Mouse (Mus musculus) erythroid progenitor cell, adult 5-6 weeks (primary cell): ENCODE data around the gene Casr. TPM values are rescaled to one million over a fixed set of nuclear protein-coding genes. Genes with fewer than 3 reads are reported as not detected.

Experiments
- ATAC-seq: replicated peaks from 2 replicates; pipeline ENCODE4 v1.8.0; 2016; ENCODE audit warnings: moderate number of reproducible peaks, mild to moderate bottlenecking, moderate TSS enrichment, inconsistent platforms; ENCODE audit not compliant: poor library complexity, low FRiP score, severe bottlenecking
- total RNA-seq, 2 experiments: library from RNA; stranded (forward) in 1 of 2; stranded (reverse) in 1 of 2; fragments of 150-400 nt in 1 of 2; fragments of 186-747, 209-891 nt in 1 of 2; gene quantifications; 2 replicates each; pipeline versions ENCODE4 v1.2.3 to v1.2.4; 2015 to 2017; ENCODE audit warnings: low replicate concordance in 2 of 2

Gene Casr
- total RNA-seq, 2 experiments from 2014 or later: not detected

GRCm38 (mm10) chr16:36460426-36460825, 101.5 kb downstream of the Casr start:
- ATAC-seq: no peak

- ATAC-seq: no peak
These were observed 106.6 kb downstream of the Casr start, which contains the start of gene Stfa3 for GRCm38 (mm10) chr16:36455342-36455802. Stfa3 (minus strand) TSS chr16:36455392.

Other genes with a start within 250 kb of the Casr start
- gene BC117090, start 227.8 kb downstream of the Casr start, total RNA-seq (2015; ENCODE audit: low replicate concordance): not detected in 2 replicates
- not detected in 2 replicates for gene BC117090, start 227.8 kb downstream of the Casr start, total RNA-seq (2017; ENCODE audit: low replicate concordance)
- gene BC100530, start 194.4 kb downstream of the Casr start, total RNA-seq (2015; ENCODE audit: low replicate concordance): not detected in 2 replicates
- gene BC100530, start 194.4 kb downstream of the Casr start, total RNA-seq (2017; ENCODE audit: low replicate concordance): not detected in 2 replicates
- gene Stfa2, start 153.7 kb downstream of the Casr start, total RNA-seq (2015; ENCODE audit: low replicate concordance): 13.4 TPM in 1 of 2 replicates, not detected in the other
- gene Stfa2, start 153.7 kb downstream of the Casr start, total RNA-seq (2017; ENCODE audit: low replicate concordance): 3.5 TPM in 1 of 2 replicates, not detected in the other
- gene Stfa3, start 106.7 kb downstream of the Casr start, total RNA-seq (2015; ENCODE audit: low replicate concordance): 8.0 and 10.1 TPM in 2 replicates
- not detected in 2 replicates for gene Stfa3, start 106.7 kb downstream of the Casr start, total RNA-seq (2017; ENCODE audit: low replicate concordance)
- gene Cd86, start 103.9 kb upstream of the Casr start, total RNA-seq (2015; ENCODE audit: low replicate concordance): 7.1 and 15.9 TPM in 2 replicates
- gene Cd86, start 103.9 kb upstream of the Casr start, total RNA-seq (2017; ENCODE audit: low replicate concordance): 4.5 and 19.1 TPM in 2 replicates
- gene Ildr1, start 131.8 kb upstream of the Casr start, total RNA-seq (2015; ENCODE audit: low replicate concordance): not detected in 2 replicates
- gene Ildr1, start 131.8 kb upstream of the Casr start, total RNA-seq (2017; ENCODE audit: low replicate concordance): not detected in 2 replicates
- gene Slc15a2, start 222.8 kb upstream of the Casr start, total RNA-seq (2015; ENCODE audit: low replicate concordance): 19.3 and 21.6 TPM in 2 replicates
- gene Slc15a2, start 222.8 kb upstream of the Casr start, total RNA-seq (2017; ENCODE audit: low replicate concordance): 19.1 and 41.9 TPM in 2 replicates